Comparison of ENCODE assay signal across 9 mouse cellular contexts in the genomic region with DNA sequence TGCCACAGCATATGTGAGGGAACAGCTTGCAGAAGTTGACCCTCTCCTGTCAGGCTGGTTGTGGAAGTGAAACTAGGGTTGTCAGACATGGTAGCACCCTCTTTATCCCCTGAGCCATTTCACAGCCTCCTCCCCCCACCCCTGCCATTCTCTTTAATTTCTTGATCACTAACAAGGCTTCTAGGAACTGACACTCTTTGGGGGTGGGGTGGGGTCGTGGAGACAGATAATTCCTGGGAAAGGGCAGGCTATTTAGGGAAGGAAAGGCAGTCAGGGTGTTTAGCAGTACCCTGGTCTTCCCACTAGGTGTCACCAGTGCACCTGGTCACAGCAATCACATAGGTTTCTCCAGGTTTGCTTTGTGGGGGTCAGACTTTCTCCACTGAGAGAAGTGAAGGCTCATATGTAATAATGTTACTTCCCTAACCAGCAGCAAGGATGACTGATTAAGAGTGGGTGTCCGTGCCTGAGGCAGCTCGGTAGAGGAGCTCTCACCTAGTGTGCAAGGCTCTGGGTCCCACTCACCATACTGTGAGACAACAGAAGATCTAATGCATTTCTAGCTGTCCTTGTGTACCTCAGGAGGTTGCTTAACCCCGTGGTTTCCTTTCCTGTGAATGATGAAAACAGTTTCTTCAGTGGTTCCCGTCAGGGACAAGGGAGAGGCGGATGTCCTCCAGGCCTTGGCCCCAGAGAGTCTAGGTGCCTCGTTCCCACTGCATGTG. TPM values are rescaled to one million over a fixed set of nuclear protein-coding genes. Genes with fewer than 3 reads are reported as not detected.
DNase-seq lines count a peak whose midpoint lies in the region; ATAC-seq lines count a peak whose summit lies in the region.
"Had no signal": no experiment of that assay in that cellular context is flagged by ENCODE, and none has a peak within 500 bp of the region (broad histone marks: within the 10 kb centered on the region; RNA-seq: fewer than 3 reads in every experiment).

No protein-coding gene starts in this region.

- ATAC-seq in forebrain, embryonic 11.5 days (replicated peaks; ENCODE audit: low FRiP score), result no peak
- ATAC-seq in forebrain, embryonic 13.5 days, result no peak
- ATAC-seq in heart, embryonic 15.5 days (replicated peaks; ENCODE audit: insufficient number of reproducible peaks, insufficient read depth, low FRiP score, low read depth), result no peak; the same call in 1 of the 2 replicates

- H3K4me2 ChIP-seq in forebrain, embryonic 11.5 days (ENCODE audit: low read depth, low read length, severe bottlenecking), result no peak overlapping the region
- H3K4me2 ChIP-seq in forebrain, embryonic 13.5 days, result no peak overlapping the region
- no peak overlapping the region for H3K4me2 ChIP-seq in heart, embryonic 15.5 days
- H3K4me2 ChIP-seq: lung, embryonic 15.5 days had no signal

- H3K4me1 ChIP-seq in forebrain, embryonic 11.5 days (replicated peaks; ENCODE audit: control insufficient read depth, insufficient read depth, low read length), result no peaks in the 10 kb centered on the region
- H3K4me1 ChIP-seq in forebrain, embryonic 13.5 days, result no peaks in the 10 kb centered on the region
- peaks cover 11% of the 10 kb centered on the region for H3K4me1 ChIP-seq in heart, embryonic 15.5 days (replicated peaks)
- H3K4me1 ChIP-seq: lung, embryonic 15.5 days had no signal

- WGBS in forebrain, embryonic 11.5 days, result 43% methylated on average over 7 of the region's 7 CpGs
- WGBS in forebrain, embryonic 13.5 days, result 45% methylated on average over 7 of the region's 7 CpGs
- WGBS in heart, embryonic 15.5 days, result 30% methylated on average over 7 of the region's 7 CpGs

- H3K27ac ChIP-seq in forebrain, embryonic 11.5 days (ENCODE audit: low read depth, low read length), result no peak overlapping the region
- H3K27ac ChIP-seq in forebrain, embryonic 13.5 days, result no peak overlapping the region
- H3K27ac ChIP-seq in heart, embryonic 15.5 days, result peak overlapping the region; percentile 51; the same call in 1 of the 2 replicates
- H3K27ac ChIP-seq: lung, embryonic 15.5 days had no signal

- H3K27me3 ChIP-seq in forebrain, embryonic 11.5 days (ENCODE audit: control insufficient read depth, insufficient read depth, low read length), result no peaks in the 10 kb centered on the region
- no peaks in the 10 kb centered on the region for H3K27me3 ChIP-seq in forebrain, embryonic 13.5 days
- H3K27me3 ChIP-seq in heart, embryonic 15.5 days, result peaks cover 28% of the 10 kb centered on the region

- no peak overlapping the region for H3K9ac ChIP-seq in forebrain, embryonic 11.5 days (ENCODE audit: low read length)
- H3K9ac ChIP-seq in forebrain, embryonic 13.5 days, result no peak overlapping the region
- H3K9ac ChIP-seq in heart, embryonic 15.5 days, result no peak overlapping the region
- H3K9ac ChIP-seq: lung, embryonic 15.5 days had no signal

- peak; percentile 72 for DNase-seq in forebrain, embryonic 11.5 days (ENCODE audit: low spot score)
- DNase-seq in adrenal gland, adult (ENCODE audit: inconsistent age in 2 of 2, low spot score in 1 of 2), result peak; percentile 59 to 91
- DNase-seq in embryo, embryonic 10.5 days (ENCODE audit: low spot score), result peak; percentile 77
- peak; percentile 52 to 75 for DNase-seq in layer of hippocampus, postnatal 25 days (ENCODE audit: extremely low spot score in 1 of 2, low spot score in 1 of 2)
- DNase-seq in lung, postnatal 4 days, result peak; percentile 43 to 71
- DNase-seq in right cerebral cortex, postnatal 4 days, result peak; percentile 68

- H3K36me3 ChIP-seq in forebrain, embryonic 11.5 days (ENCODE audit: control insufficient read depth, insufficient read depth, low read length), result no peaks in the 10 kb centered on the region
- no peaks in the 10 kb centered on the region for H3K36me3 ChIP-seq in forebrain, embryonic 13.5 days (ENCODE audit: poor library complexity, severe bottlenecking)
- H3K36me3 ChIP-seq in heart, embryonic 15.5 days, result no peaks in the 10 kb centered on the region
- H3K36me3 ChIP-seq: lung, embryonic 15.5 days had no signal

- H3K4me3 ChIP-seq in forebrain, embryonic 11.5 days (ENCODE audit: low read depth, low read length), result no peak overlapping the region
- no peak overlapping the region for H3K4me3 ChIP-seq in forebrain, embryonic 13.5 days
- no peak overlapping the region for H3K4me3 ChIP-seq in heart, embryonic 15.5 days
- H3K4me3 ChIP-seq: lung, embryonic 15.5 days had no signal

- no peaks in the 10 kb centered on the region for H3K9me3 ChIP-seq in forebrain, embryonic 11.5 days (ENCODE audit: control insufficient read depth, low read length)
- H3K9me3 ChIP-seq in forebrain, embryonic 13.5 days (replicated peaks), result no peaks in the 10 kb centered on the region
- no peaks in the 10 kb centered on the region for H3K9me3 ChIP-seq in heart, embryonic 15.5 days (replicated peaks)
- H3K9me3 ChIP-seq: lung, embryonic 15.5 days had no signal

RNA-seq across cellular contexts. Expression of gene Ncf4, which starts 12.9 kb away (rescaled TPM):
- polyA plus RNA-seq in forebrain, embryonic 11.5 days (2014; fragmentation: Nextera tagmentation; extraction: Ambion mirVana), result 4.7 and 8.2 TPM in 2 replicates
- 0.68 and 1.0 TPM in 2 replicates for polyA plus RNA-seq in forebrain, embryonic 13.5 days (2015; fragmentation: Nextera tagmentation; extraction: Ambion mirVana)
- polyA plus RNA-seq in heart, embryonic 15.5 days (2015; fragmentation: Nextera tagmentation; extraction: Ambion mirVana), result 4.0 and 4.7 TPM in 2 replicates
- 1 to 10 TPM; 1.1 to 1.3 TPM for total RNA-seq in layer of hippocampus, postnatal 25 days (2021)

RNA-seq across cellular contexts. Expression of gene Csf2rb2, which starts 48.0 kb away (rescaled TPM):
- 0.17 and 0.40 TPM in 2 replicates for polyA plus RNA-seq in forebrain, embryonic 11.5 days (2014; fragmentation: Nextera tagmentation; extraction: Ambion mirVana)
- 0.10 TPM in 1 of 2 replicates, not detected in the other for polyA plus RNA-seq in forebrain, embryonic 13.5 days (2015; fragmentation: Nextera tagmentation; extraction: Ambion mirVana)
- 0.42 and 0.54 TPM in 2 replicates for polyA plus RNA-seq in heart, embryonic 15.5 days (2015; fragmentation: Nextera tagmentation; extraction: Ambion mirVana)
- total RNA-seq in layer of hippocampus, postnatal 25 days (2021), result 1 to 10 TPM; 1.5 to 2.1 TPM

RNA-seq across cellular contexts. Expression of gene Pvalb, which starts 51.3 kb away (rescaled TPM):
- not detected in 2 replicates for polyA plus RNA-seq in forebrain, embryonic 11.5 days (2014; fragmentation: Nextera tagmentation; extraction: Ambion mirVana)
- polyA plus RNA-seq in forebrain, embryonic 13.5 days (2015; fragmentation: Nextera tagmentation; extraction: Ambion mirVana), result not detected in 2 replicates
- polyA plus RNA-seq in heart, embryonic 15.5 days (2015; fragmentation: Nextera tagmentation; extraction: Ambion mirVana), result 1.0 and 1.1 TPM in 2 replicates
- total RNA-seq in layer of hippocampus, postnatal 25 days (2021), result 10 to 100 TPM; 56.5 to 58.5 TPM
